Mouse (Mus musculus): Measurements from ENCODE around the gene Limk2.

Limk2 gene

DNA sequence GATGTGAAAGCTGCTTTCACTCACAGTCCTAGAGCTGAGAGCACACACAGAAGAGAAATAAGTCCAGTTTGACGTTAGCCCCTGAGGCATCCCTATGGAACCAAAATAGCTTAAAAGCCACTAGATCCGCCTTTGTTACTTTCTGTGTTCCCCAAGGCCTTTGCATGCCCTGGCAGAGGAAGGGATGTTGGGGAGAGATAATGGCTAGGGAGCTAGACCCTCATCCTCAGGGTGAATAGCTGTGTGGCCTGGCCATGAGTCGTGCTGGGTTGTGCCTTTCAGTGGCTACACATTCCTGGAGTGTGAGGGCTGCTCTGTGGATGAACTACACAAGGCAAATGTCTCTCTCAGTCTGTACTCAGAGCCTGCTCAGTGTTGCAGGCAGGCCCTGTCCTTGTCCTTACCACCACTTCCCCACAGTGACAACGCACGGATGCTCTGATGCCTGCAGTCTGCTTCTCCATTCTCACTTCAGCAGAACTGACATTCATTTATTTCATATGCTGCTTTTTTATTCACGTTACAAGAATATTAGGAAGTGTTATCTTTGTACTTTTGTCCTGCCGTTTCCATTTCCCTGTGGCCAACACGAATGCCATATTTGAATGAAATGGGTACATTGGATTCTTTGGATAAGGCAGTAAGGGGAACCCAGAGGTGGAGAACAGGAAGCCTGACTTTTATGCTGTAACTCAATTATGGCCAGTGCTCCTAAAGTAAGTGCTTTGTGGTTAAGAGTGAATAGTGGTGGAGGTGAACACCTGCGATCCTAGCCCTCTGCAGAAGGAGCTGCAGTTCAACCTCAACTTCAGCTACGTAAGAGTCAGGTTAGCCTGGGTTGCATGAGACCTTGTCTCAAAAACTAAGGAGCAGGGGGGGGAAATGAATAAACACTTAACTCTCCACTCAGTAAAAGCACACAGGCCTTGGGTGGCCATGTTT lies 110.8 kb downstream of the Limk2 start:
- DNase-seq: no peak

DNA sequence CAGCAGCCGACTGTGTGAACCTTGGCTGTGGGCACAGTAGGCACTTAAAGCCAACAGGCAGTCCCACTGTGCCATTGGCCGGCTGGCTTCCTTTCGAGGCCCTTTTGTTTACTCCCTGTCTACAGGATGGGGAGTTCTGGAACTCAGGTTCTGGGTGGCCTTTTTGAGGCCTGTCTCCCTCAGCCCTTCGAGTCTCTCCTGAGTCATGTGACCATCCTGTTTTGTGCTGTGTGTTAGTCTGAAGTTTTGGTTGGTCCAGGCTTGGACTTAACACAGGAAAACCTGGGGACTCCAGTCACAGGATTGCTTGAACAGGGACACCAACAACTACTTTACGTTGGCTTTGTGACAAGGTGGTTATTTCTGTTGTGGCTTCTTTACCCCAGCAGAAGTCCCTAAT lies 112.9 kb downstream of the Limk2 start:
- DNase-seq: no peak

DNA sequence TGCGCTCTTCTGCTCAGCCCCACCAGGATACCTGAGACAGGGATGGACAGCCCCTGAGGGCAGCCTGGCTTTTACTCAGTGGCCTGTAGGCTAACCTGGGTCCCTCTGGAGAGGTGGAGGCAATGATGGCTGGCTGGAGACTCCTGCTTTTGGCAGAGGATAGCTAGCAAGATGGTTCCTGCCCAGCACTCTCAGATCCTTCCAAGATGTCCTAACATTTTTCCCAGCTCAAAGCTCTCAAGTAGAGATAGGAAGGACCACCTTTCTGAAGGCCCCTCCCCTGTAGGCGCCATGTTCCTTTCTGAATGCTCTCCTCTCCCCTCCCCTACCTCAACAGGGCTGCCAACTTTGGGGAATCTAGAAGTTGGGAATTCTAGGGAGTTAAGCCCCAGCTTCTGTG lies 114.3 kb downstream of the Limk2 start:
- no peak for DNase-seq

Data from cerebellum, postnatal 14 days (tissue).